ENCODE assay signal across 8 mouse cellular contexts in genomic region chr12:102703921-102704408, GRCm38 (mm10). TPM values are rescaled to one million over a fixed set of nuclear protein-coding genes. Genes with fewer than 3 reads are reported as not detected.
DNase-seq lines count a peak whose midpoint lies in the region; ATAC-seq and TF ChIP-seq lines count a peak whose summit lies in the region.

No protein-coding gene starts in this region.

- ATAC-seq in midbrain, embryonic 16.5 days, result peak; percentile 4; the same call in 1 of the 2 replicates

- H3K27ac ChIP-seq in testis, adult 2 months (ENCODE audit: control insufficient read depth, insufficient read depth, low read depth, low read length), result peak overlapping the region; percentile 57
- H3K27ac ChIP-seq in midbrain, embryonic 16.5 days (ENCODE audit: low read length), result peak overlapping the region; percentile 89

- TF ChIP-seq CTCF in testis, adult 2 months (IDR thresholded peaks at IDR 0.05; ENCODE audit: control insufficient read depth, insufficient read depth, insufficient replicate concordance, low read depth, low read length), result no peak

- H3K27me3 ChIP-seq in testis, adult 2 months (ENCODE audit: control insufficient read depth, insufficient read depth, low read length), result no peaks in the 10 kb centered on the region
- H3K27me3 ChIP-seq in midbrain, embryonic 16.5 days (ENCODE audit: control insufficient read depth, insufficient read depth, low read depth, low read length), result no peaks in the 10 kb centered on the region

- intact Hi-C loops in gastrocnemius, postnatal 14 days (cut with DNase I; ENCODE audit: low total_unique reads), result no loop called here

- peaks cover 35% of the 10 kb centered on the region for H3K4me1 ChIP-seq in testis, adult 2 months (ENCODE audit: control insufficient read depth, insufficient read depth, low read length)
- peaks cover 34% of the 10 kb centered on the region for H3K4me1 ChIP-seq in midbrain, embryonic 16.5 days (ENCODE audit: control insufficient read depth, insufficient read depth, low read length)

- DNase-seq in embryo, embryonic 10.5 days (ENCODE audit: low spot score), result peak; percentile 30
- no peak for DNase-seq in embryo, embryonic 9.5 days (ENCODE audit: extremely low spot score)
- DNase-seq in testis, postnatal 10 days (ENCODE audit: low spot score), result no peak
- peak; percentile 61 for DNase-seq in induced T-regulatory cell, adult 2 months (ENCODE audit: low read depth)
- DNase-seq in gastrocnemius, postnatal 14 days, result no peak
- no peak for DNase-seq in layer of hippocampus, adult 9-10 months (ENCODE audit: low spot score)

- H3K36me3 ChIP-seq in testis, adult 2 months (ENCODE audit: control insufficient read depth, insufficient read depth, low read length), result no peaks in the 10 kb centered on the region
- H3K36me3 ChIP-seq in midbrain, embryonic 16.5 days (ENCODE audit: control insufficient read depth, insufficient read depth, low read length), result no peaks in the 10 kb centered on the region

- WGBS in midbrain, embryonic 16.5 days, result 5% methylated on average over 17 of the region's 17 CpGs

- H3K4me3 ChIP-seq in testis, adult 2 months (ENCODE audit: control insufficient read depth, low read depth, low read length), result peak overlapping the region; percentile 95
- peak overlapping the region; percentile 63 for H3K4me3 ChIP-seq in midbrain, embryonic 16.5 days (ENCODE audit: low read depth, low read length)

- H3K9ac ChIP-seq in midbrain, embryonic 16.5 days (ENCODE audit: low read depth, low read length), result peak overlapping the region; percentile 78

- peak overlapping the region; percentile 64 for H3K4me2 ChIP-seq in midbrain, embryonic 16.5 days (ENCODE audit: low read length)

- no peaks in the 10 kb centered on the region for H3K9me3 ChIP-seq in midbrain, embryonic 16.5 days (replicated peaks; ENCODE audit: control insufficient read depth, low read length, poor library complexity, severe bottlenecking)

- TF ChIP-seq POLR2A in testis, adult 2 months (IDR thresholded peaks at IDR 0.05; ENCODE audit: control insufficient read depth, low read depth, low read length), result no peak

RNA-seq across cellular contexts. Expression of gene Itpk1, which starts 0.8 kb away (rescaled TPM):
- 32.3 and 35.2 TPM in 2 replicates for polyA plus RNA-seq in testis, adult 2 months (2012; rRNA removed)
- polyA plus RNA-seq in midbrain, embryonic 16.5 days (2015; fragmentation: Nextera tagmentation; extraction: Ambion mirVana), result 35.8 and 39.3 TPM in 2 replicates
- 1 to 10 TPM; 6.4 to 8.4 TPM for total RNA-seq in gastrocnemius, postnatal 14 days (2021)

RNA-seq across cellular contexts. Expression of gene Moap1, which starts 39.5 kb away (rescaled TPM):
- polyA plus RNA-seq in testis, adult 2 months (2012; rRNA removed), result 7.9 and 8.8 TPM in 2 replicates
- polyA plus RNA-seq in midbrain, embryonic 16.5 days (2015; fragmentation: Nextera tagmentation; extraction: Ambion mirVana), result 76.2 and 78.4 TPM in 2 replicates
- 1 to 10 TPM; 4.7 to 4.8 TPM for total RNA-seq in gastrocnemius, postnatal 14 days (2021)

RNA-seq across cellular contexts. Expression of gene Tmem251, which starts 39.6 kb away (rescaled TPM):
- polyA plus RNA-seq in testis, adult 2 months (2012; rRNA removed), result 0.90 and 1.1 TPM in 2 replicates
- polyA plus RNA-seq in midbrain, embryonic 16.5 days (2015; fragmentation: Nextera tagmentation; extraction: Ambion mirVana), result 10.8 and 11.3 TPM in 2 replicates
- total RNA-seq in gastrocnemius, postnatal 14 days (2021), result 1 to 10 TPM; 2.0 to 2.3 TPM

RNA-seq across cellular contexts. Expression of gene Gm28051, which starts 53.6 kb away (rescaled TPM):
- polyA plus RNA-seq in testis, adult 2 months (2012; rRNA removed), result 3.6 and 4.5 TPM in 2 replicates
- polyA plus RNA-seq in midbrain, embryonic 16.5 days (2015; fragmentation: Nextera tagmentation; extraction: Ambion mirVana), result not detected in 2 replicates
- total RNA-seq in gastrocnemius, postnatal 14 days (2021), result not detected

RNA-seq across cellular contexts. Expression of gene Gon7, which starts 53.6 kb away (rescaled TPM):
- polyA plus RNA-seq in testis, adult 2 months (2012; rRNA removed), result 11.0 and 11.2 TPM in 2 replicates
- 48.6 and 53.2 TPM in 2 replicates for polyA plus RNA-seq in midbrain, embryonic 16.5 days (2015; fragmentation: Nextera tagmentation; extraction: Ambion mirVana)
- total RNA-seq in gastrocnemius, postnatal 14 days (2021), result 1 to 10 TPM; 7.2 to 7.6 TPM

Comparison
In these comparisons a context has a peak if more than half of its experiments do, and no peak if none do; other contexts are left out.
1. DNase-seq: peak in embryo, embryonic 10.5 days (single experiment) and induced T-regulatory cell, adult 2 months (single experiment); none in embryo, embryonic 9.5 days (single experiment), testis, postnatal 10 days (single experiment), gastrocnemius, postnatal 14 days (single experiment) and layer of hippocampus, adult 9-10 months (single experiment).